Mouse (Mus musculus) mesoderm, embryonic 11.5 days (tissue): ENCODE results near the gene Nfil3.
A peak's percentile ranks its signal among the peaks of the same experiment; 100 is the strongest.

Experiments used
- DNase-seq: peaks from one replicate; pipeline ENCODE4 v3.0.0-alpha.2; 2012; ENCODE audit warnings: low read depth, low spot score

The Nfil3 gene

DNA sequence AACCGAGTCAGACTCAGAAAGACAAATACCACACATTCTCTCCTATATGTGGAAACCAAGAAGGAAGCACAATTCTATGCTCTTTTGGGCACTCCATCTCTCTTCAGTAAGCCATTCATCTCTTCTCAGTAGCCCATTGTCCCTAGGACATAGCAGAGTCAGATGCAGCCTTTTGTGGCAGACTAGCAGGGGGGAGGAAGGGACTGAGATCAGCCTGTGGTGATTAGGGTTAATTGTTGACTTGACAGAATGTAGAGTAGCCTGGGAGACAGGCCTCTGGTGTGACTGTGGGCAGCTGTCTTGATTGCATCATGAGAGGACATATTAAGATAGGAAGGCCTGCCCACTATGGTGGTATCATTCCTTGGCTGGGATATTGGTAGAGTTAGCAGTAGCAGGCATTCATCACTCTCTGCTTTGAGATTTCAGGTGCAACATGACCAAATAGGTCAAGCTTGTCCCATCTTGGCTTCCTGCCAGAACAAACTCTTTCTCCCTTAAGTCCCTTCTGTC, 37.9 kb downstream of the Nfil3 start:
- no peak for DNase-seq

DNA sequence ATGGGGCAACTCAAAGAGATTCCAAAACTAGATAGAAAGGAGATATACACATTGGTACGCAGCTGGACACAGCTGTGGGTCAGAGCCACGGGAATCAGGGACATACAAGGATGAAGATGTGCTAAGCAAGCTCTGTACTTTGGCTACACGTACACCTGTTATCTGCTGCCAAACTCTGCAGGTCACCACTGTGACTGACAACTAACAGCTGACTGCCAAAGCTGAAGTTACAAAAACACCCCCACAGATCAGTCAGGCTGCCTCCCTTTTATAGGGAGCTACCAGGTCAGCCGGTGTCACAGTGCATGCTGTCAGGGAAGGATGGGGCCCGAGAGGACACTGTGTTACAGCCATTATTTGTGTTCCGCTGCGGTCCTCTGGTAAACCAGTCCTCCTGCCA, 39.9 kb downstream of the Nfil3 start:
- DNase-seq = no peak

DNA sequence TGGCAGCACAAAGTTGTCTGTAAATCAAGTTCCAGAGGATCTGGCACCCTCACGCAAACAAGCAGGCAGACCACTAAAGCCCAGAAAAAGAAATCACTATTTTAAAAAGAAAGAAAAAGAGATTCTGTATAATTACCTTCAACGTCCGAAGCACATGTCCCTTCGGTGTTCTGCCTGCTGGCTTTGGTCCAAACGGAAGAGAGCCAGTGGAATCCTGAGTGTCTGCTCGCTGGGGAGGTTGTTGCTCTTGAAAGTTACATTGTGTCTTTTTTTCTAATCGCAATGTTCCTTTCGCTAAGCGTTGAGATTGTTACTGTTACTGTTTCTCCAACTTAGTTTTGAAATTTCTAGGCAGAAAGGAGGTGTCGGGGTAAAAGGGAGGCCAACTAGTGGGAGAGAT, 50.3 kb downstream of the Nfil3 start:
- no peak for DNase-seq

DNA sequence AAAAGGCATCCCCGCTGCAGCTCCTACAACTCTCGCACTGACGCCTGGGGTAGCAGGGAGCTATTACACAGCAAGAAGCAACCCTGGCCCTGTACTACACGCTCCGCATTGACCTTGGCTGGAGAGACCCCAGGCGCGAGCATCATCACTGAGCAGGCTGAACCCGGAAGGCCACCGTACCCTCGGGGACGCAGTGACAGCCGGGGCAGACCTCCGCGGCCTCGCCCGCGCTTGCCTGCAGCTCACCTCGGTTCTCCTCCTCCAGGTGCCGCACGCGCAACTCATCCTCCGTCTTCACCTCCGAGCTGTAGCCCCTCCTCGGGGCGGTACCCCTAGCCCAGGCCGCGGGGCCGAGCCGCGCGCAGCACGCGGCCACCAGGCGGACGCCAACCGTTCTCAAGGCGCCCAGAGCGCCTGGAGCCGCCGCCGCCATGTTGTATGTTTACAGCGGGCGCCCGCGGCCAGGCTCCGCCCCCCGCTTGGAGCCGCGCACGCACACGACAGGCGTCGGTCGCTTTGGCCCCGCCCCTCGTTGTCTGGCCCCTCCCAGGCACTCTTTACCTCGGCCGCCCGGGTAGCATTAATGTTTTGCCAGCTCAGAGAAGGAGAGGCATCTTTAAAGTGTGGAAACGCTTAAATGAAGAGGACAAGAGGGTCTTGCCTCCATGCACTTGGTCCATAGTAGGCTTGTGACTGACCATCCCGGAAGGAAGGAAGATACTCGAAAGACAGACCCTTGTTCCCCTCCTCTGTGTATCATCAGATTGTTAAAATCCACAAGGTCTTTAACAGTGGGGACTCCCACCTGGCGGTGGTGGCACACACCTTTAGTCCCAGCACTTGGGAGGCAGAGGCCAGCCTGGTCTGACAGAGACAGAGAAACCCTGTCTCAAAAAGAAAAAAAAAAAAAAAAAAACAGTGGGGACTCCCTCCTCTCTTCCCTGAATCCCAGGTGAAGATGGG, 51.4 kb downstream of the Nfil3 start, which contains the start of gene Auh:
Gene Auh, minus strand, starts transcription at position 473 of the 963 bp plus-strand sequence.
- DNase-seq = peak; percentile 91

DNA sequence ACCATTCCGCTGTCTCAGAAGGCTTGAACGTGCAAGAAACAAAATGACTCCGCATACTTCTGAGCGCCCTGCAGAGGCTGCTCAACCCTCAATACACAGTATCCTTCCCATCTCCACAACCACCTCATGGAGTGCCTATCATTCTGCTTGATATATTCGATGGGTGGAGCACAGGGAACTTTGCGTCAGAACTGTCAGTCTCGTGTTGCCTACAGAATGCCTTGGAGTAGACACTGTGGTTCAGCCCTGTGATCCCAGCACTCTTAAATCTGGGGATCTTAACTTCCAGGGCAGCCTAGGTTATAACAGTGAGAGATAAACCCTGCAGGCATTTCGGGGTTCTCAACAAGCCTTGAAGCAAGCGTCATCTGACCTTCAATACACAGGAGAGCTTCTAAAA, 52.5 kb downstream of the Nfil3 start:
- DNase-seq = no peak

DNA sequence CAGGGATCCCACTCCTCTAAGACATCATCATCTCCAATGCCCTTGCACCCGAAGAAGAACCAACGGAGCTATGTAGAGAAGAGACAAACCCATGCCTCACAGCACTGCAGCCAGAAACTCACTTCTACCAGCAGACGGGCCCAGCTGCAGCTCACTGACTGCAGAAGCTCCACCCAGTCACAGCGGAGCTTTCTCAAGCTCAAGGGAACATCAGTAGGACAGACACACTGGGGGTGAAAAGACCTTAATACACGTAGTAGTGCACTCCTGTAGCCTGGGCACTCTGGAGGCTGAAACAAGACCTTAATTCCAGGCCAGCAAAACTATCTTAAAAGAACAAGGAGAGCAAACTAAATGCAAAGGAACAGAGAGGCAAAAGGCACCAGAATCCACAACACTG, 56.4 kb downstream of the Nfil3 start:
- DNase-seq = no peak

DNA sequence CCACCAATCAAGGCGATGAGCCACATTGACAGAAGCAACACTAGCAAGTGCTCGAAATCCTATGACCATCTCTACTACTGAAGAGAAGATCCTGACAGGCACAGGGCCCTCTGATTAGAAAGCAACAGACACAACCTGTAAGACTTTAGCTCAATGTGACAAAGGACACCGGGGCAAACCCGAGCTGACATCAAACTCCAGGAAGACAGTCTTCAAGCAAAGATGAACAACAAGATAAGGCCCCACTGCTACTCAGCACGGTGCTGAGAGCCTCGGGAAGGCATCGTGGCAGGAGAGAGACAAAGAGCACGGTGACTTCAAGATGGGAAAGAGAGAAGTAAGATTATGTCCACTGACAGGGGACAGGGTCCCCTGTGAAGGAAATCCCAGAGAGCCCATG, 58.9 kb downstream of the Nfil3 start:
- no peak for DNase-seq

DNA sequence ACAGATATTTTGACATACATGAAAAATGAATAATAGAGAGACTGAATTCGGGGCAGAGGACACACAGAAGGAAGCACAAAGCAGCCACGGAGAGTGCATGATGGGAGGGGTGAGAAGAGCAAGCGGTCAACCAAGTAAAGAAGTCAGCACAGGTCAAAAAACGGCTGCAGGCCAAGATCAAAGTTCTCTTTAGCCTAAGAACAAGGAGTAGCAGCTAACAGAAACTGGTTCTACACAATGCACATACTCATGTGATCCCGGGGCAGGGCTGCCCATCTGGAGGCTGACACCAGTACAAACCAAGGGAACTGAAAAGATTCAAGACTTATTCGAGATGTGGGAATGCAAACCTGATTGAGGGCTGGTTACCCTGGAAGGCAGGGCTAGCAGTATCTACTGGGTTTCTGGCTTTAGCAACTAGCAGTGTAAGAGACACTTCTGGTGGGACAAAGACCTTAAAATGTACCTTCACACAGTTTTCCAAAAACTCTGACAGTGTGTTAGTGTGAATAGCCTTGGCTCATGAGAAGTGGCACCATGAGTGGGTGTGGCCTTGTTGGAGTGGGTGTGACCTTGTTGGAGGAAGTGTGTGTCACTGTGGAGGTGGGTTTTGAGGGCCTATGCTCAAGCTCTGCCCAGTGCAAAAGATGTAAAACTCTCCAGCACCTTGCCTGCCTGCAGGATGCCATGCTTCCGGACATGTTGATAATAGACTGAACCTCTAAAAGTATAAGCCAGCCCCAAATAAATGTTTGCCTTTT, 59.6 kb downstream of the Nfil3 start:
- no peak for DNase-seq

DNA sequence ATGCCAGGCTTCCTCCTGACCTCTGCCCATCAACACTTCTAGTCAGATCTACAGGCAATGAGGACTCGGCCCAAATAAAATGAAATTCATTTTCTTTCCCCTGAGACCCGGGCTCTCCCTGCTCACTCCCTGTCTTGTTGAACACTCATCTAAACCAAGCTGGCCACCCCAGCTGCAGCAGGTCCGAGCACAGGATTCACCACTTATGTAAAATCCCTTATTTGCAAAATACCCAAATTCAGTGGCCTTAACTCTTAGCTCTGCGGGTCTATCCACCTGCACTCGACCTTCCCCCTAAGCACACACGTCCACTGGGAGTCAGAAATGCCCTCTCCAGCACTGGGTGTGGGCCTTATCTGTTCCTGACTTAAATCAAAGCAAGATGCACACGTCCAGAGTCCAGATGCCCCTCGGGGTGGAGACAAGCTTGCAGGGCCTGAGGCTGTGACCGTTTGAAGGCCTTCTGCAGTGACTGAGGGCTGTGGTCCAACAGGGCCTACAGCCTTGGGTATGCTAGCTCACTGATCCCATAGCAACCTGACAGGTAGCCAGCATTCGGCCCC, 61.0 kb downstream of the Nfil3 start:
- DNase-seq = no peak

DNA sequence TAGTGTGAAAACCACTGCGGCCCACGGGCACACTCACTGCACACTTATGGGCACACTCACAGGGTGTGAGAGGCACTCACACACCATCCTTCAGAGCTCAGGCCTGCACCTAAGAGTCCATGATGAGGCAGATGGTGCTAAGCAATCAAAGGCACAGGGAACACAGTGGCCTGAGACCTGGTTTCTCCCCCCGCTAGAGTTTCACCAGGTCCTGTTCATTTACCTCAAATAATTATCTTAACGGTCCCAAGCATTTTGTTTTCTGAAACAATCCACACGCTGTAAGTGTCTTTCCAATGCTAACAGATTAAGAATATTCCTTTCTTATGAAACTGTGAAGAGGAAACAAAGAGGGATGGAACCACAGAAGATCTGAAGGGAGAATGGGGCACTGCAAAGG, 62.5 kb downstream of the Nfil3 start:
- no peak for DNase-seq
